Mouse (Mus musculus): ENCODE results near the gene I830077J02Rik. TPM values are rescaled to one million over a fixed set of nuclear protein-coding genes. Genes with fewer than 3 reads are reported as not detected.
"Not testable (repeated sequence)": the region's sequence is repeated elsewhere in the genome, so short reads cannot be mapped to it uniquely, and the experiment has no call there.

I830077J02Rik gene
- polyA plus RNA-seq, 1 experiment from 2014 or later: 1.4 TPM

DNA sequence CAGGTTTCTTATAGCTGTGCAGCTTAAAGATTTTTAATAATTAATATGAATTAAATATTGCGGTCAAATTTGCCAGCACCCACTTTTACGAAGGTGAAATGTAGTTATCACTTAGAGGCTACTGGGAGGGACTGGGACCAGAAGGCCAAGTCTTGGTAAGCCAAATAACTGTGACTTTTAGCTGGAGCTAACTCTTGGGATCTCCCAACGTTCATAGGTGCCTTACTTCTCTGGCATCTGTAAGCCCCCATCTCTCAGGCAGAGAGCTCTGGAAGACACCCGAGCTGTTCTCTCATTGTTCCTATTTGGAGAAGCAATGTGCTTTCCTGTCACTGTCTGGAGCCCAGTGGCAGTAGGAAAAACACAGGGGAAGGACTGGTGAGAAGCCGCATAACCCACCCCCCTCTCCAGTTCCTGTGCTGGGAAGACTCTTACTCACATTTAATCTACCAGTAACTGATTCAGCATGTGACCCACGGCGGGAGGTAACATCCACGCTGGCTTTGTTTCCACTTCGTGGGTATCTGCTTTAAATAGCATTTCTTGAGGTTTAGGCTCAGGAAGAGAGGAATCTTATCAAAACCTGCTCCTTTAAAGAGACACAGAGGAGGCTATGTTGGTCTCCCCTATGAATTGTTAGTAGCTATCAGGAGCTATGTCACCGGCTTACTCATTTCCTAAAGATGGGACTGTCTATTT, 14.7 kb downstream of the I830077J02Rik start:
- no peaks in the 10 kb centered on the region for H3K36me3 ChIP-seq
- H3K27ac ChIP-seq (replicated peaks): no peak overlapping the region
- H3K4me1 ChIP-seq: no peaks in the 10 kb centered on the region
- no peak overlapping the region for H3K9ac ChIP-seq
- ATAC-seq (ENCODE audit: insufficient number of reproducible peaks, low FRiP score, low TSS enrichment, low read depth): no peak
- no peaks in the 10 kb centered on the region for H3K27me3 ChIP-seq
- no peak overlapping the region for H3K4me2 ChIP-seq (replicated peaks)
- no peak overlapping the region for H3K4me3 ChIP-seq (replicated peaks)
- H3K9me3 ChIP-seq (replicated peaks): no peaks in the 10 kb centered on the region
- 50% methylated on average over 10 of the region's 10 CpGs for WGBS

DNA sequence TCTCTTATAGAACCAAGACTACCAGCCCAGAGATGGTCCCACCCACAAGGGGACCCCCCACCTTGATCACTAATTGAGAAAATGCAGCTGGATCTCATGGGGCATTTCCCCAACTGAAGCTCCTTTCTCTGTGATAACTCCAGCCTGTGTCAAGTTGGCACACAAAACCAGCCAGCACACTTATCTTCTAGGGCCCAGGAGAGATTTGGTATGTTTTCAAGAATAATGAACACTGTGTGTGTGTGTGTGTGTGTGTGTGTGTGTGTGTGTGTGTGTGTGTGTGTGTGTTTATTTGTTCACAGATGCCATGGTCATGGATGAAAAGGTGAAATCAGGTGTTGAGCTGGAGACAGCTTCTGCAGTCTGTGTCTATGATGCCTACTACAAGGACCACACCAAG, 16.0 kb downstream of the I830077J02Rik start:
- not testable (repeated sequence) for H3K4me2 ChIP-seq (replicated peaks); H3K4me3 ChIP-seq (replicated peaks); H3K9ac ChIP-seq; H3K27me3 ChIP-seq; H3K9me3 ChIP-seq (replicated peaks); ATAC-seq (ENCODE audit: insufficient number of reproducible peaks, low FRiP score, low TSS enrichment, low read depth); H3K4me1 ChIP-seq; H3K27ac ChIP-seq (replicated peaks); H3K36me3 ChIP-seq

DNA sequence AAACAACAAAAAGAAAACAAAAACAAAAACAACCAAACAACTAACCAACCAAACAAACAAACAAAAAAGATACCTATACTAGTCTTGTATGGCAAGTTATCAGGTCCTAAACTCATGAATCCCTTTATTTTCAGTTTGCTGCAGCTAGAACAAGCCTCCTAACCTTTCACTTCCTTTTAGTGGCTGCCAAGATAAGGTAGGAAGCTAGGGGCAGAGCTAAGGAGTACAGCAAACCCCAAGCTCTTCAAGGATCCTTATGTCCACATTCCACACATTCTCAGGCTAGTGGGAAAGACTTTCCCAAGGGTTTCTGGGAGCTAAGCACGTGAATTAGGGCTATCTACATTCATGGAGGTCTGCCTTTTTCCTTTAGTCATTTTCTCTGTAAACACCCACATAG, 17.2 kb downstream of the I830077J02Rik start:
- no peaks in the 10 kb centered on the region for H3K9me3 ChIP-seq (replicated peaks)
- no peak overlapping the region for H3K9ac ChIP-seq
- no peak overlapping the region for H3K27ac ChIP-seq (replicated peaks)
- no peak overlapping the region for H3K4me3 ChIP-seq (replicated peaks)
- H3K27me3 ChIP-seq: no peaks in the 10 kb centered on the region
- no peaks in the 10 kb centered on the region for H3K4me1 ChIP-seq
- no peak for ATAC-seq (ENCODE audit: insufficient number of reproducible peaks, low FRiP score, low TSS enrichment, low read depth)
- WGBS: 26% methylated on average over 1 of the region's 1 CpGs
- H3K4me2 ChIP-seq (replicated peaks): no peak overlapping the region
- H3K36me3 ChIP-seq: no peaks in the 10 kb centered on the region

DNA sequence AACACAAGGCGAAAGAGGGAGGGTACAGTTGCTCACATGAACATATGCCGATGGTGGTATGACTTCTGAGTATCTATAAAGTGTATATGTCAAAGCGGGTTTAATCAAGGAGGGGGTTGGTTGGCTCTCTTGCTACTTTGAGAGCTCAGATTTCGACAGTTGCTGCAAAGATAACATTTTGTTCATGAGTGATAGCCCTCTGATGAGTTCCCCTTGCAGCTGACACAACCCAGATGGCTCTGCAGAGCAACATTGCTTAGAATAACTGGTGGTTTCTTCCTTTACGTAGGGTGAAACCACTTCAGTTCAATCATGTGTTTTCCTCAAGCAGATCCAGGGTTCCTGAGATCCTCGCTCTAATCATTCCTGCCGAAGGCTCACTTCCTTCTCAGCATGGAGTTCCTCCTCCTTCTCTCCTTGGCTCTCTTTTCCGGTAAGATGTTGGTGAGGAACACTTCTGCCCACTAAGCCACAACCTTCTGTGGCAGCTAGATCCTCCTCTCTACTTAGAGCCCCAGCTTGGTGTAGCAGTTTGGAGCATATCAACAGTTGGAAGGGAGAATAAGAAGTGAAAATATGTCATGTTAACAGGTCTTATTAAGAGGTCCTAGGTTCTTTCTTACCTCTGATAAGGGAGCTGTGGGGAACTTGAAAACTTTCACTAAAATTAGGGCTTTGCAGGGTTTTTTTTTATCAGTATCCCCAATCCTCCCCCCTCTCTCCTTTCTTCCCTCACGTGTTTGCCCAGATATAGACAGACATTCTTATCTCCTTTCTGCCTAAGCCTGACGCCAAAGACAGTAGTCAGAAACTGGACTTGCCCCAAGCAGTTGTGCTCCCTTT, 18.4 kb downstream of the I830077J02Rik start:
- no peaks in the 10 kb centered on the region for H3K36me3 ChIP-seq
- no peaks in the 10 kb centered on the region for H3K9me3 ChIP-seq (replicated peaks)
- H3K4me2 ChIP-seq (replicated peaks): no peak overlapping the region
- H3K27ac ChIP-seq (replicated peaks): no peak overlapping the region
- no peaks in the 10 kb centered on the region for H3K4me1 ChIP-seq
- no peak overlapping the region for H3K4me3 ChIP-seq (replicated peaks)
- 53% methylated on average over 10 of the region's 10 CpGs for WGBS
- H3K9ac ChIP-seq: no peak overlapping the region
- no peak for ATAC-seq (ENCODE audit: insufficient number of reproducible peaks, low FRiP score, low TSS enrichment, low read depth)
- no peaks in the 10 kb centered on the region for H3K27me3 ChIP-seq

GRCm38 (mm10) chr3:105912097-105912880, 20.2 kb downstream of the I830077J02Rik start:
- no peak overlapping the region for H3K4me2 ChIP-seq (replicated peaks)
- WGBS: 78% methylated on average over 9 of the region's 9 CpGs

GRCm38 (mm10) chr3:105910519-105911190, 21.8 kb downstream of the I830077J02Rik start:
- Histone ChIP-seq H3K4me2 (replicated peaks) (no peak overlapping the region), H3K9me3 (replicated peaks) (no peaks in the 10 kb centered on the region), H3K4me1 (no peaks in the 10 kb centered on the region), H3K4me3 (replicated peaks) (no peak overlapping the region), H3K36me3 (no peaks in the 10 kb centered on the region), H3K27ac (replicated peaks) (no peak overlapping the region), H3K27me3 (no peaks in the 10 kb centered on the region), H3K9ac (no peak overlapping the region)
- no peak for ATAC-seq (ENCODE audit: insufficient number of reproducible peaks, low FRiP score, low TSS enrichment, low read depth)
- 79% methylated on average over 11 of the region's 11 CpGs for WGBS

More at GRCm38 (mm10) chr3:105912097-105912880, 20.2 kb downstream of the I830077J02Rik start:
- Histone ChIP-seq H3K9me3 (replicated peaks) (no peaks in the 10 kb centered on the region), H3K4me1 (no peaks in the 10 kb centered on the region), H3K4me3 (replicated peaks) (no peak overlapping the region), H3K36me3 (no peaks in the 10 kb centered on the region), H3K9ac (no peak overlapping the region), H3K27me3 (no peaks in the 10 kb centered on the region), H3K27ac (replicated peaks) (no peak overlapping the region)
- ATAC-seq (ENCODE audit: insufficient number of reproducible peaks, low FRiP score, low TSS enrichment, low read depth): no peak

- H3K27me3 ChIP-seq: no peaks in the 10 kb centered on the region
- H3K36me3 ChIP-seq: no peaks in the 10 kb centered on the region
- WGBS: 89% methylated on average over 4 of the region's 4 CpGs
- no peak overlapping the region for H3K4me3 ChIP-seq (replicated peaks)
- no peak for ATAC-seq (ENCODE audit: insufficient number of reproducible peaks, low FRiP score, low TSS enrichment, low read depth)
- H3K4me1 ChIP-seq: no peaks in the 10 kb centered on the region
- no peaks in the 10 kb centered on the region for H3K9me3 ChIP-seq (replicated peaks)
- no peak overlapping the region for H3K9ac ChIP-seq
- H3K4me2 ChIP-seq (replicated peaks): no peak overlapping the region
- no peak overlapping the region for H3K27ac ChIP-seq (replicated peaks)
These were observed 23.5 kb downstream of the I830077J02Rik start for GRCm38 (mm10) chr3:105908976-105909375.

DNA sequence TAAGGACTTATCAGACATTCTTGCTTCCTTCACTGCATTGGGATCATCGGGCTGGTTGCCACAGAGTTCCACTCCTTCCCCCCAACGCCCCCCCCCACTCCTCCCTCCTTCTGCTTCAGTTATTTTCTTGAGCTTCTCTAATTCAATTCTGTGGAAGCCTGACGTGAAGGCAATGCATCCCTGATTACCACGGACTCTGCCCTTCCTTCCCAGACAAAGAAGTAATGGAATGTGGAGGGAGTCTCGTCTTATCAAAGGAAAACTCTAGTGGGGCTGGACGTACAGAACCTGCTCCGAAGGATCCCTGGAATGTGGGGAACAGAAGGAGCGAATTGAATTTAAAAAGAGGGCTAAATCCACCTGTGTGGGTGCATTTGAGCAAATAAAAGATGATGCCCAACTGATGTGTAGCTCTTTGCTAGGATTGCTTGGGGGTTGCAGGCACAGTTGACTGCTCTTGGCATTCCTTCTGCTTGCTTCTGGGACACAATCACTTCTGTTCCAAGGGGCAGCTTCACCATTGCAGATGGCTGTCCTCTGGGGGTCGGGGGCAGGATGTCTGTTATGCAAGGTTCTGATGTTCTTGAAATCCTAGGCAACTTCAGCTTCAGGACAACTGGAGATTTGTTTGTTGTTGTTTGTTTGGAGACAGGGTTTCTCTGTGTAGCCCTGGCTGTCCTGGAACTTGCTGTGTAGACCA, 24.4 kb downstream of the I830077J02Rik start:
- WGBS: 46% methylated on average over 9 of the region's 9 CpGs
- H3K9me3 ChIP-seq (replicated peaks): no peaks in the 10 kb centered on the region
- H3K4me3 ChIP-seq (replicated peaks): no peak overlapping the region
- H3K4me1 ChIP-seq: no peaks in the 10 kb centered on the region
- no peaks in the 10 kb centered on the region for H3K36me3 ChIP-seq
- no peak for ATAC-seq (ENCODE audit: insufficient number of reproducible peaks, low FRiP score, low TSS enrichment, low read depth)
- no peak overlapping the region for H3K4me2 ChIP-seq (replicated peaks)
- H3K27me3 ChIP-seq: no peaks in the 10 kb centered on the region
- no peak overlapping the region for H3K9ac ChIP-seq
- H3K27ac ChIP-seq (replicated peaks): no peak overlapping the region

DNA sequence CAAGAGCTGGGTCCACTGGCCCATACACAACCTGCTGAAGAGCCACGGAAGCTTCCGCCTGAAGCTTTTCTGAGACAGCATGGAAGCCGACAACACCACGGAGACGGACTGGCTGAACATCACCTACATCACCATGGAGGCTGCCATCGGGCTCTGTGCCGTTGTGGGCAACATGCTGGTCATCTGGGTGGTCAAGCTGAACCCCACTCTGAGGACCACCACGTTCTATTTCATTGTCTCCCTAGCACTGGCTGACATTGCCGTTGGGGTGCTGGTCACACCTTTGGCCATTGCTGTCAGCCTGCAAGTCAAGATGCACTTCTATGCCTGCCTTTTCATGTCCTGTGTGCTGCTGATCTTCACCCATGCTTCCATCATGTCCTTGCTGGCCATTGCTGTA, 27.7 kb downstream of the I830077J02Rik start:
- H3K9ac ChIP-seq: no peak overlapping the region
- no peaks in the 10 kb centered on the region for H3K27me3 ChIP-seq
- no peak overlapping the region for H3K4me3 ChIP-seq (replicated peaks)
- ATAC-seq (ENCODE audit: insufficient number of reproducible peaks, low FRiP score, low TSS enrichment, low read depth): no peak
- peaks cover under 1% of the 10 kb centered on the region; the same call in 1 of the 2 replicates for H3K4me1 ChIP-seq
- no peaks in the 10 kb centered on the region for H3K36me3 ChIP-seq
- H3K9me3 ChIP-seq (replicated peaks): no peaks in the 10 kb centered on the region
- no peak overlapping the region for H3K27ac ChIP-seq (replicated peaks)
- WGBS: 90% methylated on average over 9 of the region's 9 CpGs
- no peak overlapping the region for H3K4me2 ChIP-seq (replicated peaks)

DNA sequence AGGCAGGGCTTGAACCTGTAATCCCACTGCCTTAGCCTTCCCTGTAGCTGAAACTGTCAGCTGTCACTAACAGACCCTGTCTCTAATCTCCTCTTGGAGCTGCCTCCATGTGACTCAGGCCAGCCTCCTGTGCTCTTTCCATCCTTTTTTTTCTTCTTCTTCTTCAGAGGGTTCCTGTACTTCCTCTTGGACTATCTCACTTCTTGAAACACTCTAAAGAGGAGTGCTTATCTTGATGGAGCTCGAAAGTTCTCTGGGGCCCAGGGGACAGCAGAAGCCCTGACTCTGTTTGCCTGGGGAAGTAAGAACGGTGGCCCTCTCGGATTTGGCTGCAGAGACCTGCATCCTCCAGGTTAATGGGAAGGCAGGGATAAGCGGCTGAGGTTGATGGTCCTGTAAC, 28.3 kb downstream of the I830077J02Rik start:
- Histone ChIP-seq H3K27ac (replicated peaks) (no peak overlapping the region), H3K4me1 (peaks cover 4% of the 10 kb centered on the region; the same call in 1 of the 2 replicates), H3K9me3 (replicated peaks) (no peaks in the 10 kb centered on the region), H3K9ac (no peak overlapping the region), H3K4me2 (replicated peaks) (no peak overlapping the region), H3K27me3 (no peaks in the 10 kb centered on the region), H3K36me3 (no peaks in the 10 kb centered on the region), H3K4me3 (replicated peaks) (no peak overlapping the region)
- whole genome bisulfite sequencing: 61% methylated on average over 4 of the region's 4 CpGs
- no peak for ATAC-seq (ENCODE audit: insufficient number of reproducible peaks, low FRiP score, low TSS enrichment, low read depth)

Data from embryonic facial prominence, embryonic 15.5 days (tissue).